Mouse (Mus musculus) forebrain, embryonic 11.5 days (tissue): Measurements from ENCODE around the gene Ets1. TPM values are rescaled to one million over a fixed set of nuclear protein-coding genes. Genes with fewer than 3 reads are reported as not detected.

Experiments used
- ATAC-seq: fragments of 200-750 bp; cut with Nextera tagmentation; replicated peaks from 2 replicates; pipeline ENCODE4 v1.8.0; 2017; ENCODE audit warnings: moderate TSS enrichment; ENCODE audit not compliant: low FRiP score
- DNase-seq: peaks from one replicate; pipeline ENCODE4 v3.0.0-alpha.2; 2017; ENCODE audit warnings: low spot score
- H3K27ac ChIP-seq: fragments of 300-500 bp; sonication (generic); 2 replicates; pipeline ENCODE4 v1.5.1; 2014; ENCODE audit warnings: low read depth, low read length
- H3K27me3 ChIP-seq: fragments of 300-500 bp; sonication (generic); 2 replicates; pipeline ENCODE4 v1.6.1; 2014; ENCODE audit warnings: mild to moderate bottlenecking, low read length, mixed read lengths; ENCODE audit not compliant: control insufficient read depth, insufficient read depth
- H3K36me3 ChIP-seq: fragments of 300-500 bp; sonication (generic); 2 replicates; pipeline ENCODE4 v1.6.1; 2014; ENCODE audit warnings: mild to moderate bottlenecking, low read length, moderate library complexity, mixed read lengths; ENCODE audit not compliant: control insufficient read depth, insufficient read depth
- H3K4me1 ChIP-seq: fragments of 300-500 bp; sonication (generic); replicated peaks from 2 replicates; pipeline ENCODE4 v1.6.1; 2014; ENCODE audit warnings: low read length, mixed read lengths; ENCODE audit not compliant: control insufficient read depth, insufficient read depth
- H3K4me2 ChIP-seq: fragments of 300-500 bp; sonication (generic); 2 replicates; pipeline ENCODE4 v1.6.1; 2014; ENCODE audit warnings: low read depth, mild to moderate bottlenecking, low read length, moderate library complexity, mixed read lengths; ENCODE audit not compliant: severe bottlenecking
- H3K4me3 ChIP-seq: fragments of 300-500 bp; sonication (generic); 2 replicates; pipeline ENCODE4 v1.5.1; 2014; ENCODE audit warnings: low read depth, low read length
- H3K9ac ChIP-seq: fragments of 300-500 bp; sonication (generic); 2 replicates; pipeline ENCODE4 v1.6.1; 2014; ENCODE audit warnings: low read length
- H3K9me3 ChIP-seq: fragments of 300-500 bp; sonication (generic); 2 replicates; pipeline ENCODE4 v1.6.1; 2016; ENCODE audit warnings: low read length, mixed read lengths; ENCODE audit not compliant: control insufficient read depth
- WGBS: fragments of 180-500 bp; shearing (Covaris S2); extraction: QIAGEN DNeasy Blood & Tissue Kit; methylation state at CpG from one replicate; pipeline ENCODE4 v1.1.7; 2014; 5-methylcytosine and 5-hydroxymethylcytosine counted together
- polyA plus RNA-seq: library from polyadenylated mRNA; unstranded; fragments of >200 nt; fragmentation: Nextera tagmentation; extraction: Ambion mirVana; gene quantifications from 2 replicates; pipeline ENCODE4 v1.2.1, GENCODE M21; 2014

The Ets1 gene
- polyA plus RNA-seq, 1 experiment from 2014 or later, result 22.6 TPM

GRCm38 (mm10) chr9:32761326-32761725 is 125.3 kb downstream of the Ets1 start:
- Histone ChIP-seq H3K4me1 (no peaks in the 10 kb centered on the region), H3K9me3 (no peaks in the 10 kb centered on the region), H3K36me3 (no peaks in the 10 kb centered on the region), H3K27me3 (no peaks in the 10 kb centered on the region), H3K4me3 (no peak overlapping the region), H3K4me2 (no peak overlapping the region), H3K27ac (no peak overlapping the region), H3K9ac (no peak overlapping the region)
- DNase-seq (no peak), ATAC-seq (no peak)
- 69% methylated on average over 2 of the region's 2 CpGs for WGBS

- H3K4me1 ChIP-seq, result no peaks in the 10 kb centered on the region
- no peak overlapping the region for H3K27ac ChIP-seq
- no peak overlapping the region for H3K4me3 ChIP-seq
- no peak overlapping the region for H3K9ac ChIP-seq
- no peak for DNase-seq
- H3K4me2 ChIP-seq, result no peak overlapping the region
- no peaks in the 10 kb centered on the region for H3K27me3 ChIP-seq
- 77% methylated on average over 9 of the region's 9 CpGs for WGBS
- no peak for ATAC-seq
- H3K9me3 ChIP-seq, result no peaks in the 10 kb centered on the region
- H3K36me3 ChIP-seq, result no peaks in the 10 kb centered on the region
Observed at GRCm38 (mm10) chr9:32764374-32764773, 128.4 kb downstream of the Ets1 start.

GRCm38 (mm10) chr9:32765123-32765522 is 129.1 kb downstream of the Ets1 start:
- no peaks in the 10 kb centered on the region for H3K27me3 ChIP-seq
- no peaks in the 10 kb centered on the region for H3K9me3 ChIP-seq
- 95% methylated on average over 3 of the region's 3 CpGs for WGBS
- H3K4me2 ChIP-seq, result no peak overlapping the region
- no peaks in the 10 kb centered on the region for H3K4me1 ChIP-seq
- ATAC-seq (no peak), DNase-seq (no peak)
- no peak overlapping the region for H3K4me3 ChIP-seq
- no peak overlapping the region for H3K9ac ChIP-seq
- H3K36me3 ChIP-seq, result no peaks in the 10 kb centered on the region
- no peak overlapping the region for H3K27ac ChIP-seq

- WGBS, result 69% methylated on average over 1 of the region's 1 CpGs
- ATAC-seq, result no peak
- Histone ChIP-seq H3K9me3 (no peaks in the 10 kb centered on the region), H3K4me3 (no peak overlapping the region), H3K4me1 (no peaks in the 10 kb centered on the region), H3K9ac (no peak overlapping the region), H3K36me3 (no peaks in the 10 kb centered on the region), H3K27ac (no peak overlapping the region), H3K27me3 (no peaks in the 10 kb centered on the region), H3K4me2 (no peak overlapping the region)
- DNase-seq, result no peak
Observed at GRCm38 (mm10) chr9:32778866-32779265, 142.8 kb downstream of the Ets1 start.

GRCm38 (mm10) chr9:32782391-32783092 is 146.5 kb downstream of the Ets1 start:
- no peak for ATAC-seq
- no peak overlapping the region for H3K4me3 ChIP-seq
- H3K9me3 ChIP-seq, result no peaks in the 10 kb centered on the region
- H3K9ac ChIP-seq, result no peak overlapping the region
- no peaks in the 10 kb centered on the region for H3K4me1 ChIP-seq
- no peaks in the 10 kb centered on the region for H3K36me3 ChIP-seq
- no peaks in the 10 kb centered on the region for H3K27me3 ChIP-seq
- 82% methylated on average over 8 of the region's 8 CpGs for WGBS
- H3K4me2 ChIP-seq, result no peak overlapping the region
- no peak overlapping the region for H3K27ac ChIP-seq
- DNase-seq, result no peak

- DNase-seq (no peak), ATAC-seq (no peak)
- no peaks in the 10 kb centered on the region for H3K36me3 ChIP-seq
- H3K4me3 ChIP-seq, result no peak overlapping the region
- H3K27ac ChIP-seq, result no peak overlapping the region
- 74% methylated on average over 7 of the region's 7 CpGs for WGBS
- H3K9ac ChIP-seq, result no peak overlapping the region
- H3K27me3 ChIP-seq, result no peaks in the 10 kb centered on the region
- no peaks in the 10 kb centered on the region for H3K9me3 ChIP-seq
- H3K4me1 ChIP-seq, result no peaks in the 10 kb centered on the region
- no peak overlapping the region for H3K4me2 ChIP-seq
Observed at GRCm38 (mm10) chr9:32787091-32787490, 151.1 kb downstream of the Ets1 start.

- ATAC-seq (no peak), DNase-seq (no peak)
- Histone ChIP-seq H3K4me1 (no peaks in the 10 kb centered on the region), H3K9me3 (no peaks in the 10 kb centered on the region), H3K4me3 (no peak overlapping the region), H3K4me2 (no peak overlapping the region), H3K27ac (no peak overlapping the region), H3K27me3 (no peaks in the 10 kb centered on the region), H3K36me3 (no peaks in the 10 kb centered on the region), H3K9ac (no peak overlapping the region)
- WGBS, result 11% methylated on average over 1 of the region's 1 CpGs
Observed at GRCm38 (mm10) chr9:32787615-32788014, 151.6 kb downstream of the Ets1 start.

- DNase-seq (no peak), ATAC-seq (no peak)
- WGBS, result 75% methylated on average over 7 of the region's 7 CpGs
Observed at GRCm38 (mm10) chr9:32789306-32789705, 153.3 kb downstream of the Ets1 start.

GRCm38 (mm10) chr9:32791699-32792098 is 155.7 kb downstream of the Ets1 start:
- no peak overlapping the region for H3K27ac ChIP-seq
- H3K27me3 ChIP-seq, result no peaks in the 10 kb centered on the region
- no peak overlapping the region for H3K4me3 ChIP-seq
- no peak overlapping the region for H3K4me2 ChIP-seq
- DNase-seq (no peak), ATAC-seq (no peak)
- H3K9ac ChIP-seq, result no peak overlapping the region
- 76% methylated on average over 6 of the region's 6 CpGs for WGBS
- no peaks in the 10 kb centered on the region for H3K36me3 ChIP-seq
- H3K4me1 ChIP-seq, result no peaks in the 10 kb centered on the region
- no peaks in the 10 kb centered on the region for H3K9me3 ChIP-seq

More at GRCm38 (mm10) chr9:32789306-32789705, 153.3 kb downstream of the Ets1 start:
- Histone ChIP-seq H3K36me3 (no peaks in the 10 kb centered on the region), H3K4me1 (no peaks in the 10 kb centered on the region), H3K27ac (no peak overlapping the region), H3K9ac (no peak overlapping the region), H3K4me2 (no peak overlapping the region), H3K9me3 (no peaks in the 10 kb centered on the region), H3K27me3 (no peaks in the 10 kb centered on the region), H3K4me3 (no peak overlapping the region)
